Mouse (Mus musculus) gastrocnemius, postnatal 10 days (tissue): ENCODE results near the gene Gspt1. TPM values are rescaled to one million over a fixed set of nuclear protein-coding genes. Genes with fewer than 3 reads are reported as not detected.
"Not testable (repeated sequence)": the region's sequence is repeated elsewhere in the genome, so short reads cannot be mapped to it uniquely, and the experiment has no call there.

Experiments used
- DNase-seq: peaks from one replicate; pipeline ENCODE4 v3.0.0; 2021; ENCODE audit warnings: mixed read lengths
- long read RNA-seq, 2 experiments: library from polyadenylated mRNA; stranded (forward); transcript quantifications; one replicate each; pipeline ENCODE4 v2.0.0; 2021
- total RNA-seq, 2 experiments: library from RNA; stranded (reverse); gene quantifications; 2 replicates each; pipeline ENCODE4 v1.2.3; 2021

The Gspt1 gene
- total RNA-seq: 10 to 100 TPM; 69.9 to 73.9 TPM
- long read RNA-seq, experiment 1, transcript Gspt1-201 (15 exons, 2,898 nt): major isoform, 53 of 79 reads
- long read RNA-seq, experiment 1, transcript Gspt1-205 (15 exons, 3,716 nt): minor isoform, 21 of 79 reads
- long read RNA-seq, experiment 1, partial matches to known transcripts: 4 of 79 reads
- long read RNA-seq, experiment 1, other reads (novel, unspliced or antisense): 1 of 79 reads
- long read RNA-seq, experiment 2, transcript Gspt1-201 (15 exons, 2,898 nt): major isoform, 32 of 59 reads
- long read RNA-seq, experiment 2, transcript Gspt1-205 (15 exons, 3,716 nt): minor isoform, 22 of 59 reads
- long read RNA-seq, experiment 2, partial matches to known transcripts: 1 of 59 reads
- long read RNA-seq, experiment 2, other reads (novel, unspliced or antisense): 4 of 59 reads

GRCm38 (mm10) chr16:11253898-11254722, at the start of gene Gspt1:
Gene Gspt1, minus strand, starts transcription at chr16:11254325.
- peak; percentile 96 for DNase-seq

- DNase-seq: no peak
Observed at GRCm38 (mm10) chr16:11303741-11304140, 49.6 kb upstream of the Gspt1 start.

GRCm38 (mm10) chr16:11297700-11298099, 43.6 kb upstream of the Gspt1 start:
- DNase-seq: not testable (repeated sequence)

- not testable (repeated sequence) for DNase-seq
Observed at GRCm38 (mm10) chr16:11295583-11295982, 41.5 kb upstream of the Gspt1 start.

GRCm38 (mm10) chr16:11288873-11289272, 34.7 kb upstream of the Gspt1 start:
- not testable (repeated sequence) for DNase-seq

GRCm38 (mm10) chr16:11285949-11286348, 31.8 kb upstream of the Gspt1 start:
- DNase-seq: no peak

- no peak for DNase-seq
Observed at GRCm38 (mm10) chr16:11284881-11285280, 30.8 kb upstream of the Gspt1 start.

GRCm38 (mm10) chr16:11282655-11283232, 28.6 kb upstream of the Gspt1 start:
- DNase-seq: no peak

- DNase-seq: no peak
Observed at GRCm38 (mm10) chr16:11278778-11279177, 24.7 kb upstream of the Gspt1 start.

GRCm38 (mm10) chr16:11276888-11277287, 22.8 kb upstream of the Gspt1 start:
- no peak for DNase-seq

GRCm38 (mm10) chr16:11271073-11271472, 16.9 kb upstream of the Gspt1 start:
- DNase-seq: no peak

GRCm38 (mm10) chr16:11270642-11271041, 16.5 kb upstream of the Gspt1 start:
- no peak for DNase-seq

- DNase-seq: no peak
Observed at GRCm38 (mm10) chr16:11269808-11270207, 15.7 kb upstream of the Gspt1 start.

GRCm38 (mm10) chr16:11266556-11266955, 12.4 kb upstream of the Gspt1 start:
- no peak for DNase-seq

- no peak for DNase-seq
Observed at GRCm38 (mm10) chr16:11263266-11263665, 9.1 kb upstream of the Gspt1 start.

GRCm38 (mm10) chr16:11254723-11255164, 619 bp upstream of the Gspt1 start:
- DNase-seq: no peak

- peak; percentile 66 for DNase-seq
Observed at GRCm38 (mm10) chr16:11253065-11253831, 877 bp downstream of the Gspt1 start.

GRCm38 (mm10) chr16:11247791-11248190, 6.3 kb downstream of the Gspt1 start:
- no peak for DNase-seq

GRCm38 (mm10) chr16:11245767-11246166, 8.4 kb downstream of the Gspt1 start:
- DNase-seq: no peak

- no peak for DNase-seq
Observed at GRCm38 (mm10) chr16:11242401-11242800, 11.7 kb downstream of the Gspt1 start.

- DNase-seq: no peak
Observed at GRCm38 (mm10) chr16:11217801-11218200, 36.3 kb downstream of the Gspt1 start.
